Comparison of ENCODE assay signal across 23 mouse cellular contexts in genomic region chr6:91467106-91467505, GRCm38 (mm10). TPM values are rescaled to one million over a fixed set of nuclear protein-coding genes. Genes with fewer than 3 reads are reported as not detected.
DNase-seq lines count a peak whose midpoint lies in the region; ATAC-seq and TF ChIP-seq lines count a peak whose summit lies in the region.
"Had no signal": no experiment of that assay in that cellular context is flagged by ENCODE, and none has a peak within 500 bp of the region (broad histone marks: within the 10 kb centered on the region; RNA-seq: fewer than 3 reads in every experiment).

No protein-coding gene starts in this region.

- no peak for TF ChIP-seq CTCF in E14TG2a.4 (conservative IDR thresholded peaks at IDR 0.05; ENCODE audit: low read length)
- TF ChIP-seq CTCF in intestine, postnatal 0 days (IDR thresholded peaks at IDR 0.05; ENCODE audit: low read depth): no peak

- H3K9me3 ChIP-seq in forebrain, embryonic 11.5 days (ENCODE audit: control insufficient read depth, low read length): no peaks in the 10 kb centered on the region
- no peaks in the 10 kb centered on the region for H3K9me3 ChIP-seq in forebrain, embryonic 16.5 days (ENCODE audit: control insufficient read depth, low read length)
- H3K9me3 ChIP-seq in E14TG2a.4 (ENCODE audit: low read length): no peaks in the 10 kb centered on the region
- no peaks in the 10 kb centered on the region for H3K9me3 ChIP-seq in intestine, postnatal 0 days (ENCODE audit: control insufficient read depth)
- H3K9me3 ChIP-seq: forebrain, embryonic 12.5 days; G1E had no signal

- no peaks in the 10 kb centered on the region for H3K27me3 ChIP-seq in forebrain, embryonic 11.5 days (ENCODE audit: control insufficient read depth, insufficient read depth, low read length)
- H3K27me3 ChIP-seq in forebrain, embryonic 16.5 days (replicated peaks; ENCODE audit: control insufficient read depth, insufficient read depth, low read length): no peaks in the 10 kb centered on the region
- no peaks in the 10 kb centered on the region for H3K27me3 ChIP-seq in E14TG2a.4 (ENCODE audit: insufficient read depth, low read length)
- no peaks in the 10 kb centered on the region for H3K27me3 ChIP-seq in intestine, postnatal 0 days (replicated peaks; ENCODE audit: control insufficient read depth, insufficient read depth, low read length)
- H3K27me3 ChIP-seq: forebrain, embryonic 12.5 days; Patski had no signal

- no peak overlapping the region for H3K27ac ChIP-seq in forebrain, embryonic 11.5 days (ENCODE audit: low read depth, low read length)
- H3K27ac ChIP-seq in forebrain, embryonic 16.5 days (ENCODE audit: low read length): no peak overlapping the region
- no peak overlapping the region for H3K27ac ChIP-seq in intestine, postnatal 0 days (ENCODE audit: low read depth, low read length)
- H3K27ac ChIP-seq: forebrain, embryonic 12.5 days had no signal

- H3K9ac ChIP-seq in forebrain, embryonic 11.5 days (ENCODE audit: low read length): no peak overlapping the region
- no peak overlapping the region for H3K9ac ChIP-seq in forebrain, embryonic 16.5 days (replicated peaks; ENCODE audit: low read depth, low read length)
- no peak overlapping the region for H3K9ac ChIP-seq in intestine, postnatal 0 days (ENCODE audit: low read depth, low read length)
- H3K9ac ChIP-seq: forebrain, embryonic 12.5 days; forebrain, postnatal 0 days had no signal

- H3K4me1 ChIP-seq in forebrain, embryonic 11.5 days (replicated peaks; ENCODE audit: control insufficient read depth, insufficient read depth, low read length): peaks cover 3% of the 10 kb centered on the region; the same call in 1 of the 2 replicates
- peaks cover 7% of the 10 kb centered on the region for H3K4me1 ChIP-seq in forebrain, embryonic 16.5 days (replicated peaks; ENCODE audit: control insufficient read depth, insufficient read depth, low read length)
- H3K4me1 ChIP-seq in E14TG2a.4 (replicated peaks; ENCODE audit: low read depth, low read length): peaks cover 84% of the 10 kb centered on the region
- H3K4me1 ChIP-seq in intestine, postnatal 0 days (replicated peaks; ENCODE audit: control insufficient read depth, insufficient read depth, low read length): no peaks in the 10 kb centered on the region; the same call in 1 of the 2 replicates

- no peak for ATAC-seq in forebrain, embryonic 11.5 days (replicated peaks; ENCODE audit: low FRiP score)
- no peak for ATAC-seq in forebrain, embryonic 16.5 days
- ATAC-seq in intestine, postnatal 0 days: no peak
- ATAC-seq: activated CD4-positive, CD25-positive, alpha-beta regulatory T cell, adult 4 months; forebrain, embryonic 14.5 days; forebrain, postnatal 0 days; Patski had no signal

- peak; percentile 28 for DNase-seq in forebrain, embryonic 11.5 days (ENCODE audit: low spot score)
- peak; percentile 29 for DNase-seq in gastrocnemius, postnatal 25 days
- no peak for DNase-seq in gastrocnemius, postnatal 36 days
- peak; percentile 78 for DNase-seq in skeletal muscle tissue, adult 2 months (ENCODE audit: low read depth, low spot score)
- DNase-seq in natural killer cell, adult 2 months (ENCODE audit: low spot score in 2 of 2): no peak
- DNase-seq: adrenal gland, adult 8-10 months; adrenal gland, postnatal 14 days; adrenal gland, postnatal 36 days; cerebellum, adult 11-12 months; cerebellum, adult 2 months; cerebellum, adult 9-10 months; cerebellum, postnatal 10 days; forebrain, postnatal 0 days had no signal

- no peak overlapping the region for H3K4me2 ChIP-seq in forebrain, embryonic 11.5 days (ENCODE audit: low read depth, low read length, severe bottlenecking)
- H3K4me2 ChIP-seq in forebrain, embryonic 16.5 days (ENCODE audit: low read length): no peak overlapping the region
- no peak overlapping the region for H3K4me2 ChIP-seq in intestine, postnatal 0 days (replicated peaks; ENCODE audit: low read depth)
- H3K4me2 ChIP-seq: forebrain, embryonic 12.5 days had no signal

- peaks cover 9% of the 10 kb centered on the region; the same call in 1 of the 2 replicates for H3K36me3 ChIP-seq in forebrain, embryonic 11.5 days (ENCODE audit: control insufficient read depth, insufficient read depth, low read length)
- H3K36me3 ChIP-seq in forebrain, embryonic 16.5 days (ENCODE audit: control insufficient read depth, insufficient read depth): peaks cover 2% of the 10 kb centered on the region; the same call in 1 of the 2 replicates
- H3K36me3 ChIP-seq in E14TG2a.4 (ENCODE audit: insufficient read depth, low read length): peaks cover 87% of the 10 kb centered on the region
- H3K36me3 ChIP-seq in intestine, postnatal 0 days (ENCODE audit: control insufficient read depth, insufficient read depth): peaks cover 41% of the 10 kb centered on the region

- intact Hi-C loops in gastrocnemius, postnatal 36 days (cut with DNase I): no loop called here

- no peak overlapping the region for H3K4me3 ChIP-seq in forebrain, embryonic 11.5 days (ENCODE audit: low read depth, low read length)
- H3K4me3 ChIP-seq in forebrain, embryonic 16.5 days (replicated peaks; ENCODE audit: low read length): no peak overlapping the region
- 0 out of 2 replicates have a peak overlapping the region, but pooled peaks have one; percentile 27 for H3K4me3 ChIP-seq in E14TG2a.4 (replicated peaks; ENCODE audit: low read length)
- H3K4me3 ChIP-seq in intestine, postnatal 0 days (ENCODE audit: low read depth, low read length): no peak overlapping the region
- H3K4me3 ChIP-seq: forebrain, embryonic 12.5 days had no signal

- WGBS in forebrain, embryonic 11.5 days: 82% methylated on average over 1 of the region's 1 CpGs
- 86% methylated on average over 1 of the region's 1 CpGs for WGBS in forebrain, embryonic 16.5 days
- 87% methylated on average over 1 of the region's 1 CpGs for WGBS in intestine, postnatal 0 days

RNA-seq across cellular contexts. Expression of gene Chchd4, which starts 6.2 kb away (rescaled TPM):
- polyA plus RNA-seq in forebrain, embryonic 11.5 days (2014; fragmentation: Nextera tagmentation; extraction: Ambion mirVana): 29.6 and 32.8 TPM in 2 replicates
- 33.7 and 40.4 TPM in 2 replicates for polyA plus RNA-seq in forebrain, embryonic 16.5 days (2015; fragmentation: Nextera tagmentation; extraction: Ambion mirVana)
- total RNA-seq in gastrocnemius, postnatal 25 days (2021): 1 to 10 TPM; 8.6 to 8.7 TPM
- 1 to 10 TPM; 8.2 TPM for total RNA-seq in gastrocnemius, postnatal 36 days (2021)
- 25.5 and 27.0 TPM in 2 replicates for polyA plus RNA-seq in intestine, postnatal 0 days (2015; fragmentation: Nextera tagmentation; extraction: Ambion mirVana)

RNA-seq across cellular contexts. Expression of gene Tmem43, which starts 6.4 kb away (rescaled TPM):
- 71.0 and 76.5 TPM in 2 replicates for polyA plus RNA-seq in forebrain, embryonic 11.5 days (2014; fragmentation: Nextera tagmentation; extraction: Ambion mirVana)
- 60.6 and 63.2 TPM in 2 replicates for polyA plus RNA-seq in forebrain, embryonic 16.5 days (2015; fragmentation: Nextera tagmentation; extraction: Ambion mirVana)
- total RNA-seq in gastrocnemius, postnatal 25 days (2021): 10 to 100 TPM; 22.7 to 39.4 TPM
- total RNA-seq in gastrocnemius, postnatal 36 days (2021): 10 to 100 TPM; 25.2 to 31.1 TPM
- polyA plus RNA-seq in intestine, postnatal 0 days (2015; fragmentation: Nextera tagmentation; extraction: Ambion mirVana): 22.0 and 22.4 TPM in 2 replicates

RNA-seq across cellular contexts. Expression of gene Xpc, which starts 48.6 kb away (rescaled TPM):
- 22.5 and 23.1 TPM in 2 replicates for polyA plus RNA-seq in forebrain, embryonic 11.5 days (2014; fragmentation: Nextera tagmentation; extraction: Ambion mirVana)
- polyA plus RNA-seq in forebrain, embryonic 16.5 days (2015; fragmentation: Nextera tagmentation; extraction: Ambion mirVana): 20.1 and 21.3 TPM in 2 replicates
- 1 to 10 TPM; 6.4 to 6.9 TPM for total RNA-seq in gastrocnemius, postnatal 25 days (2021)
- 1 to 10 TPM; 6.5 to 7.2 TPM for total RNA-seq in gastrocnemius, postnatal 36 days (2021)
- polyA plus RNA-seq in intestine, postnatal 0 days (2015; fragmentation: Nextera tagmentation; extraction: Ambion mirVana): 9.1 and 10.2 TPM in 2 replicates

RNA-seq across cellular contexts. Expression of gene Lsm3, which starts 48.6 kb away (rescaled TPM):
- polyA plus RNA-seq in forebrain, embryonic 11.5 days (2014; fragmentation: Nextera tagmentation; extraction: Ambion mirVana): 324 and 325 TPM in 2 replicates
- polyA plus RNA-seq in forebrain, embryonic 16.5 days (2015; fragmentation: Nextera tagmentation; extraction: Ambion mirVana): 162 and 174 TPM in 2 replicates
- total RNA-seq in gastrocnemius, postnatal 25 days (2021): 10 to 100 TPM; 35.6 to 36.4 TPM
- total RNA-seq in gastrocnemius, postnatal 36 days (2021): 10 to 100 TPM; 25.7 to 28.9 TPM
- polyA plus RNA-seq in intestine, postnatal 0 days (2015; fragmentation: Nextera tagmentation; extraction: Ambion mirVana): 133 and 139 TPM in 2 replicates

RNA-seq across cellular contexts. Expression of gene Wnt7a, which starts 55.9 kb away (rescaled TPM):
- 13.7 and 15.0 TPM in 2 replicates for polyA plus RNA-seq in forebrain, embryonic 11.5 days (2014; fragmentation: Nextera tagmentation; extraction: Ambion mirVana)
- 22.7 and 23.0 TPM in 2 replicates for polyA plus RNA-seq in forebrain, embryonic 16.5 days (2015; fragmentation: Nextera tagmentation; extraction: Ambion mirVana)
- total RNA-seq in gastrocnemius, postnatal 25 days (2021): not detected
- total RNA-seq in gastrocnemius, postnatal 36 days (2021): not detected
- polyA plus RNA-seq in intestine, postnatal 0 days (2015; fragmentation: Nextera tagmentation; extraction: Ambion mirVana): not detected in 2 replicates
- total RNA-seq: adrenal gland, adult 18-20 months; adrenal gland, adult 8-10 months; adrenal gland, postnatal 14 days; adrenal gland, postnatal 36 days had no signal
- polyA plus RNA-seq: activated CD4-positive, CD25-positive, alpha-beta regulatory T cell, adult 4 months; C2C12; G1E had no signal

Comparison
In these comparisons a context has a peak if more than half of its experiments do, and no peak if none do; other contexts are left out.
1. DNase-seq: peak in forebrain, embryonic 11.5 days (single experiment), gastrocnemius, postnatal 25 days (single experiment) and skeletal muscle tissue, adult 2 months (single experiment); none in gastrocnemius, postnatal 36 days (0 of 2) and natural killer cell, adult 2 months (0 of 2).